Mouse (Mus musculus) liver, postnatal 0 days (tissue): ENCODE data around the gene Thsd7a. TPM values are rescaled to one million over a fixed set of nuclear protein-coding genes. Genes with fewer than 3 reads are reported as not detected.
A peak's percentile ranks its signal among the peaks of the same experiment; 100 is the strongest.

Source experiments
- ATAC-seq: fragments of 200-750 bp; cut with Nextera tagmentation; 2 replicates; pipeline ENCODE4 v1.8.0; 2017; ENCODE audit warnings: mild to moderate bottlenecking, moderate library complexity
- DNase-seq: peaks from one replicate; pipeline ENCODE4 v3.0.0-alpha.2; 2016
- H3K27ac ChIP-seq: fragments of 300-500 bp; sonication (generic); 2 replicates; pipeline ENCODE4 v1.5.1; 2014; ENCODE audit warnings: antibody characterized with exemption, moderate library complexity, mild to moderate bottlenecking, low read depth
- H3K27me3 ChIP-seq: fragments of 300-500 bp; sonication (generic); 2 replicates; pipeline ENCODE4 v1.6.1; 2014; ENCODE audit warnings: low read length, control low read depth, mixed read lengths; ENCODE audit not compliant: insufficient read depth
- H3K36me3 ChIP-seq: fragments of 300-500 bp; sonication (generic); replicated peaks from 2 replicates; pipeline ENCODE4 v1.6.1; 2014; ENCODE audit warnings: mild to moderate bottlenecking, control low read depth, low read length, moderate library complexity, mixed read lengths; ENCODE audit not compliant: insufficient read depth
- H3K4me1 ChIP-seq: fragments of 300-500 bp; sonication (generic); 2 replicates; pipeline ENCODE4 v1.6.1; 2014; ENCODE audit warnings: antibody characterized with exemption, mild to moderate bottlenecking, control low read depth; ENCODE audit not compliant: insufficient read depth
- H3K4me2 ChIP-seq: fragments of 300-500 bp; sonication (generic); 2 replicates; pipeline ENCODE4 v1.6.1; 2014; ENCODE audit warnings: low read depth, mild to moderate bottlenecking, low read length, moderate library complexity, mixed read lengths
- H3K4me3 ChIP-seq: fragments of 300-500 bp; sonication (generic); 2 replicates; pipeline ENCODE4 v1.5.1; 2014; ENCODE audit warnings: low read depth, low read length
- H3K9ac ChIP-seq: fragments of 300-500 bp; sonication (generic); replicated peaks from 2 replicates; pipeline ENCODE4 v1.6.1; 2014; ENCODE audit warnings: mild to moderate bottlenecking, moderate library complexity
- H3K9me3 ChIP-seq: fragments of 300-500 bp; sonication (generic); 2 replicates; pipeline ENCODE4 v1.6.1; 2016; ENCODE audit warnings: mild to moderate bottlenecking, control low read depth, low read length, mixed read lengths
- CTCF ChIP-seq: sonication (generic); IDR thresholded peaks from 2 replicates; pipeline ENCODE4 v1.5.1; 2016; ENCODE audit warnings: antibody characterized with exemption, low read depth
- EP300 ChIP-seq: IDR thresholded peaks from 2 replicates; pipeline ENCODE4 v1.6.1; 2016; ENCODE audit warnings: antibody characterized with exemption, low read depth, mild to moderate bottlenecking
- WGBS: fragments of 180-500 bp; shearing (Covaris S2); extraction: QIAGEN DNeasy Blood & Tissue Kit; methylation state at CpG from one replicate; pipeline ENCODE4 v1.1.7; 2014; ENCODE audit not compliant: insufficient replicate concordance; 5-methylcytosine and 5-hydroxymethylcytosine counted together
- polyA plus RNA-seq: library from polyadenylated mRNA; unstranded; fragments of >200 nt; fragmentation: Nextera tagmentation; extraction: Ambion mirVana; gene quantifications from 2 replicates; pipeline ENCODE4 v1.2.1, GENCODE M21; 2015

Gene Thsd7a
- polyA plus RNA-seq, 1 experiment from 2014 or later, result 0.33 TPM

GRCm38 (mm10) chr6:12393574-12394380 lies 355.4 kb downstream of the Thsd7a start:
- peak; percentile 34; the same call in 1 of the 2 replicates for TF ChIP-seq EP300
- TF ChIP-seq CTCF, result no peak

GRCm38 (mm10) chr6:12386731-12387130 lies 362.5 kb downstream of the Thsd7a start:
- H3K9ac ChIP-seq, result no peak overlapping the region
- H3K4me1 ChIP-seq, result no peaks in the 10 kb centered on the region
- no peaks in the 10 kb centered on the region for H3K9me3 ChIP-seq
- TF ChIP-seq EP300 (no peak), CTCF (no peak)
- H3K4me3 ChIP-seq, result no peak overlapping the region
- no peaks in the 10 kb centered on the region for H3K27me3 ChIP-seq
- DNase-seq (no peak), ATAC-seq (no peak)
- H3K27ac ChIP-seq, result no peak overlapping the region
- no peak overlapping the region for H3K4me2 ChIP-seq
- H3K36me3 ChIP-seq, result no peaks in the 10 kb centered on the region
- 75% methylated on average over 1 of the region's 1 CpGs for WGBS

More at GRCm38 (mm10) chr6:12393574-12394380, 355.4 kb downstream of the Thsd7a start:
- no peak overlapping the region for H3K9ac ChIP-seq
- DNase-seq (no peak), ATAC-seq (peak; percentile 65)
- no peaks in the 10 kb centered on the region for H3K36me3 ChIP-seq
- H3K27me3 ChIP-seq, result no peaks in the 10 kb centered on the region
- H3K9me3 ChIP-seq, result no peaks in the 10 kb centered on the region
- no peak overlapping the region for H3K4me3 ChIP-seq
- no peak overlapping the region for H3K27ac ChIP-seq
- no peak overlapping the region for H3K4me2 ChIP-seq
- no peaks in the 10 kb centered on the region for H3K4me1 ChIP-seq
- 37% methylated on average over 2 of the region's 2 CpGs for WGBS

- Histone ChIP-seq H3K4me2 (no peak overlapping the region), H3K9ac (no peak overlapping the region), H3K36me3 (no peaks in the 10 kb centered on the region), H3K4me3 (no peak overlapping the region), H3K27me3 (no peaks in the 10 kb centered on the region), H3K27ac (no peak overlapping the region), H3K4me1 (no peaks in the 10 kb centered on the region), H3K9me3 (no peaks in the 10 kb centered on the region)
- no peak for DNase-seq
- WGBS, result 62% methylated on average over 3 of the region's 3 CpGs
- ATAC-seq, result no peak
- TF ChIP-seq CTCF (no peak), EP300 (no peak)
These were observed 363.6 kb downstream of the Thsd7a start for GRCm38 (mm10) chr6:12385591-12385990.

GRCm38 (mm10) chr6:12381136-12381778 lies 368.0 kb downstream of the Thsd7a start:
- H3K4me3 ChIP-seq, result no peak overlapping the region
- ATAC-seq, result no peak
- H3K36me3 ChIP-seq, result no peaks in the 10 kb centered on the region
- no peak overlapping the region for H3K27ac ChIP-seq
- WGBS, result 86% methylated on average over 6 of the region's 6 CpGs
- no peaks in the 10 kb centered on the region for H3K4me1 ChIP-seq
- no peaks in the 10 kb centered on the region for H3K27me3 ChIP-seq
- no peak overlapping the region for H3K9ac ChIP-seq
- H3K9me3 ChIP-seq, result no peaks in the 10 kb centered on the region
- no peak overlapping the region for H3K4me2 ChIP-seq
- DNase-seq, result no peak
- TF ChIP-seq CTCF (no peak), EP300 (no peak)

GRCm38 (mm10) chr6:12380717-12381116 lies 368.5 kb downstream of the Thsd7a start:
- no peaks in the 10 kb centered on the region for H3K27me3 ChIP-seq
- no peak overlapping the region for H3K9ac ChIP-seq
- H3K4me2 ChIP-seq, result no peak overlapping the region
- TF ChIP-seq CTCF (no peak), EP300 (no peak)
- no peak overlapping the region for H3K27ac ChIP-seq
- DNase-seq (no peak), ATAC-seq (no peak)
- H3K4me1 ChIP-seq, result no peaks in the 10 kb centered on the region
- H3K4me3 ChIP-seq, result no peak overlapping the region
- 86% methylated on average over 2 of the region's 2 CpGs for WGBS
- no peaks in the 10 kb centered on the region for H3K9me3 ChIP-seq
- H3K36me3 ChIP-seq, result no peaks in the 10 kb centered on the region

GRCm38 (mm10) chr6:12358737-12359136 lies 390.5 kb downstream of the Thsd7a start:
- WGBS, result 48% methylated on average over 2 of the region's 2 CpGs
- H3K9ac ChIP-seq, result no peak overlapping the region
- no peak overlapping the region for H3K4me2 ChIP-seq
- no peaks in the 10 kb centered on the region for H3K4me1 ChIP-seq
- DNase-seq, result no peak
- H3K27ac ChIP-seq, result no peak overlapping the region
- no peaks in the 10 kb centered on the region for H3K36me3 ChIP-seq
- no peak for TF ChIP-seq CTCF
- no peak for TF ChIP-seq EP300
- no peaks in the 10 kb centered on the region for H3K27me3 ChIP-seq
- H3K4me3 ChIP-seq, result no peak overlapping the region
- ATAC-seq, result no peak
- H3K9me3 ChIP-seq, result no peaks in the 10 kb centered on the region
